Mouse (Mus musculus) megakaryocyte, embryonic 14.5 days (primary cell): Measurements from ENCODE around the gene Prkca.

Experiments
- FLI1 ChIP-seq: IDR thresholded peaks from 2 replicates; pipeline ENCODE4 v1.6.1; 2012; ENCODE audit warnings: low read length, inconsistent platforms, mixed read lengths
- GATA1 ChIP-seq: IDR thresholded peaks from 3 replicates; pipeline ENCODE4 v1.6.1; 2012; ENCODE audit warnings: mixed read lengths, low read length, inconsistent platforms, borderline replicate concordance

DNA sequence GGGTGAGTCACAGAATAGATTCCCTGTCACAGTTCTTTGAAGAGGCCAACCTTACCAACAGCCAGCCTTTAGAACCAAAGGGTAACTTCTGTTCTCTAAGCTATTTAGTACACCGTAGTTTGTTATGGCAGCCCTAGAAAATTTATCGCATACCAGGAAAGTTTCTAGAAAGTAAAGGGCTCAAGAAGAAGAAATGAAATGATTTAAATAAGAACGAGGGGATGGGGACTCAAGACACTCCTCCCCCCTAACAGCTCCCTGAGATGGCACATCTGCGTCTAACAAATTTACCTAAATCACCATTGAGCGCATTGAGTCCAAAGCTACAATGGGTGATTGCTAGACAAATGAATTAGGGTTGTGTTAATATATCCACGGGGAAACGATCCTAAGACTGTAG lies 140.9 kb downstream of the Prkca start:
- TF ChIP-seq FLI1, result no peak
- TF ChIP-seq GATA1, result no peak
